Mouse (Mus musculus) kidney, embryonic 14.5 days (tissue): ENCODE data around the gene Ccdc13. TPM values are rescaled to one million over a fixed set of nuclear protein-coding genes. Genes with fewer than 3 reads are reported as not detected.

Experiments
- ATAC-seq: fragments of 200-750 bp; cut with Nextera tagmentation; 2 replicates; pipeline ENCODE4 v1.8.0; 2017; ENCODE audit warnings: moderate number of reproducible peaks, mild to moderate bottlenecking, moderate TSS enrichment, moderate library complexity; ENCODE audit not compliant: low FRiP score, low TSS enrichment
- H3K27ac ChIP-seq: fragments of 300-500 bp; sonication (generic); 2 replicates; pipeline ENCODE4 v1.5.1; 2014; ENCODE audit warnings: low read depth, mild to moderate bottlenecking, low read length, moderate library complexity, mixed read lengths
- H3K27me3 ChIP-seq: fragments of 300-500 bp; sonication (generic); 2 replicates; pipeline ENCODE4 v1.6.1; 2014; ENCODE audit warnings: mild to moderate bottlenecking, low read length; ENCODE audit not compliant: control insufficient read depth, insufficient read depth
- H3K36me3 ChIP-seq: fragments of 300-500 bp; sonication (generic); 2 replicates; pipeline ENCODE4 v1.6.1; 2014; ENCODE audit warnings: low read length, mixed read lengths; ENCODE audit not compliant: control insufficient read depth, insufficient read depth
- H3K4me1 ChIP-seq: fragments of 300-500 bp; sonication (generic); 2 replicates; pipeline ENCODE4 v1.6.1; 2014; ENCODE audit warnings: low read length, mixed read lengths; ENCODE audit not compliant: control insufficient read depth, insufficient read depth
- H3K4me2 ChIP-seq: fragments of 300-500 bp; sonication (generic); replicated peaks from 2 replicates; pipeline ENCODE4 v1.6.1; 2014; ENCODE audit warnings: low read depth, mild to moderate bottlenecking, low read length
- H3K4me3 ChIP-seq: fragments of 300-500 bp; sonication (generic); 2 replicates; pipeline ENCODE4 v1.5.1; 2014; ENCODE audit warnings: mild to moderate bottlenecking, low read length
- H3K9ac ChIP-seq: fragments of 300-500 bp; sonication (generic); 2 replicates; pipeline ENCODE4 v1.6.1; 2014; ENCODE audit warnings: low read depth, mild to moderate bottlenecking, low read length, moderate library complexity
- H3K9me3 ChIP-seq: fragments of 300-500 bp; sonication (generic); 2 replicates; pipeline ENCODE4 v1.6.1; 2016; ENCODE audit warnings: low read length; ENCODE audit not compliant: control insufficient read depth
- WGBS: fragments of 180-500 bp; shearing (Covaris S2); extraction: QIAGEN DNeasy Blood & Tissue Kit; methylation state at CpG from one replicate; pipeline ENCODE4 v1.1.7; 2014; 5-methylcytosine and 5-hydroxymethylcytosine counted together
- polyA plus RNA-seq: library from polyadenylated mRNA; unstranded; fragments of >200 nt; fragmentation: Nextera tagmentation; extraction: Ambion mirVana; gene quantifications from 2 replicates; pipeline ENCODE4 v1.2.1, GENCODE M21; 2014

The Ccdc13 gene
- polyA plus RNA-seq, 1 experiment from 2014 or later: 0.16 TPM

DNA sequence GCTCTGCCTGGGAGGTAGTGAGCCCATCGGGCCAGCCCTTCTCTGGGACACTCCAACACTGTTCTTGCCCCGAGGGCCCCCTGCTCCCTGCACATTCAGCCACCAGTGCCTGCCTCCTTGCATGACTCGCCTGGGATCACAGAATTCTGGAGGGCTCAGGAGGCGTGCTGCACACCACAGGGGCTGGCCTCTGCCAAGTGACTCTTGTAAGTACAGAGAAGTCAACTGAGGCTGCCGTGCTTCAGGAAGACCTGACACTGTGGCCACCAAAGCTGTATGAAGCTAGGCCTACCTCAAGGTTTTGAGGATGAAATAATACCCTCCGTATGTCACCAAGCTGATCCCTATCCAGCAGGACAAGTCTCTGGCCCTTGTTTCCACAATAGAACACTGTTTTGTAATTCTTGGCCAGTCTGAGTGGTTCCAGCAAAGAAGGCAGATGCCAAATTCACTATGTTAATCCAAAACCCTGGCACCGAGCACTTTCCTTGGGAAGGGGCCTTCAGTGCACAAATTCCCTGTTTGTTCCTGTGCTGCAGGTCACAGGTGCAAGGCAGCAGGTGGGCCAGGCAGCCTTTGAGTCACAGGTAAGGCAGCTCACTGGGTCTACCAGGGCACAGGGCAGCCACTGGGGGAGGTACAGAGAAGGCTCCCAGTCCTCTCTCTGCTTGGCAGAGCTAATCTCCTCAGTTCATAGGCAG, 19.3 kb downstream of the Ccdc13 start:
- 62% methylated on average over 7 of the region's 7 CpGs for WGBS
- ATAC-seq: no peak
- H3K9ac ChIP-seq: no peak overlapping the region
- no peaks in the 10 kb centered on the region for H3K9me3 ChIP-seq
- no peaks in the 10 kb centered on the region for H3K4me1 ChIP-seq
- H3K27me3 ChIP-seq: no peaks in the 10 kb centered on the region
- no peak overlapping the region for H3K27ac ChIP-seq
- H3K4me3 ChIP-seq: no peak overlapping the region
- no peak overlapping the region for H3K4me2 ChIP-seq
- H3K36me3 ChIP-seq: no peaks in the 10 kb centered on the region

DNA sequence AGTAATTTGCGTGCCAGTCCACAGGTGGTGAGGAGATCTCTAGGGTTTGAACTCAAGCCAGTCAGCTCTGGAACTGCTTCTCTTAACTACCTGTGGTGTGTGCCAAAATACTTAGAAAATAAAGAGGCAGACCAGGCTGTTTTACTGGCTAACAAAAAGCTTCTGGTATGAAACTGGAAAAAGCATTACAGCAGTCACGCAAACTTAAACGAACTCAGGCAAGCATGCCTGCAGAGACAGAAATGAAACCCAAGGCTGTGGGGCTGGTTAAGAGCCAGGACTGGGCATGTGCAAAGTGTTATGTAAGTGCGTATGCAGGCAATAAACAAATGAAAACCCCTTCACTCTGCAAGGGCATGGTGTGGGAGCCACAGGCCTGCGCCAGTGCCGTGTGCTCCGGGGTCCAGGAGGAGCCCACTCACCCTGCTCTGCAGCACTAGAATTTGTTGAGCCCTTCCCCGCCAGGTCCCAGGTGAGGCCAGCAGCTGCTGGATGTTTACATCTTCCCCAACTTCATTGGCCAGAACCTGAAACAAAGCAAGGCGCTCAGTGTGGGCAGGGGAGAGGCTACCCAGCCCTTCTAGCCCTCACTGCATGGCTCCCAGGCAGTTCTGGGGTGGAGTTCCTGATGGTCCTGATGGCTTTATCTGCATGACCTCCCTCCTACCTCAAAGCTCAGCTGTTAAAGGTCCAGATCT, 20.0 kb downstream of the Ccdc13 start:
- no peak for ATAC-seq
- no peak overlapping the region for H3K4me2 ChIP-seq
- no peak overlapping the region for H3K4me3 ChIP-seq
- H3K27ac ChIP-seq: no peak overlapping the region
- H3K27me3 ChIP-seq: no peaks in the 10 kb centered on the region
- H3K9me3 ChIP-seq: no peaks in the 10 kb centered on the region
- H3K9ac ChIP-seq: no peak overlapping the region
- WGBS: 80% methylated on average over 9 of the region's 9 CpGs
- no peaks in the 10 kb centered on the region for H3K36me3 ChIP-seq
- no peaks in the 10 kb centered on the region for H3K4me1 ChIP-seq

DNA sequence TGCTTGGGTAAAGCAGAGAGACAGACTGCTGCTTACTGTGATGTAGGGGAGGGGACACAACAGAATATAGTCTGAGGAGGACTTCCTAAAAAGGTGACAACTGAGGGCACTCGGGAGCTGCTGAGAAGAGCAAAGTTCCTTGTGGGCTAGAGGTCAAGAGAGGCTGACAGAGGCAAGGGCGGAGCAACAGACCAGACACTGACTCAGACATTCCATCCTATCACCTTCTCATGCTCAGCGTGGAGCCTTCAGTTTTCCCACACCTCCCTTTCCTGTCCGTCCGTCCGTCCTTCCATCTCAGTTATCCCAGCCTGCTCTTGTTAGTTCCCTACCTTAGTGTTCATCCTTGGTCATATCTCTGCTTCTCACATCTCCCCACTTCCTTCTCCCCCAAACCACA, 24.1 kb downstream of the Ccdc13 start:
- no peak for ATAC-seq

GRCm38 (mm10) chr9:121810081-121810821, 29.0 kb downstream of the Ccdc13 start:
- H3K9ac ChIP-seq: no peak overlapping the region
- H3K27me3 ChIP-seq: no peaks in the 10 kb centered on the region
- 0 out of 2 replicates have a peak, but pooled peaks have one; percentile 14 for ATAC-seq
- H3K36me3 ChIP-seq: no peaks in the 10 kb centered on the region
- H3K4me2 ChIP-seq: no peak overlapping the region
- H3K4me3 ChIP-seq: no peak overlapping the region
- no peak overlapping the region for H3K27ac ChIP-seq
- WGBS: 31% methylated on average over 15 of the region's 15 CpGs
- no peaks in the 10 kb centered on the region for H3K9me3 ChIP-seq
- 0 out of 2 replicates have a peak, but pooled peaks cover 3% of the 10 kb centered on the region for H3K4me1 ChIP-seq

More for the DNA sequence above, 24.1 kb downstream of the Ccdc13 start:
- H3K27me3 ChIP-seq: no peaks in the 10 kb centered on the region
- H3K4me1 ChIP-seq: 0 out of 2 replicates have a peak, but pooled peaks cover 3% of the 10 kb centered on the region
- no peak overlapping the region for H3K9ac ChIP-seq
- no peaks in the 10 kb centered on the region for H3K9me3 ChIP-seq
- 56% methylated on average over 6 of the region's 6 CpGs for WGBS
- no peak overlapping the region for H3K4me2 ChIP-seq
- H3K36me3 ChIP-seq: no peaks in the 10 kb centered on the region
- H3K27ac ChIP-seq: no peak overlapping the region
- H3K4me3 ChIP-seq: no peak overlapping the region

DNA sequence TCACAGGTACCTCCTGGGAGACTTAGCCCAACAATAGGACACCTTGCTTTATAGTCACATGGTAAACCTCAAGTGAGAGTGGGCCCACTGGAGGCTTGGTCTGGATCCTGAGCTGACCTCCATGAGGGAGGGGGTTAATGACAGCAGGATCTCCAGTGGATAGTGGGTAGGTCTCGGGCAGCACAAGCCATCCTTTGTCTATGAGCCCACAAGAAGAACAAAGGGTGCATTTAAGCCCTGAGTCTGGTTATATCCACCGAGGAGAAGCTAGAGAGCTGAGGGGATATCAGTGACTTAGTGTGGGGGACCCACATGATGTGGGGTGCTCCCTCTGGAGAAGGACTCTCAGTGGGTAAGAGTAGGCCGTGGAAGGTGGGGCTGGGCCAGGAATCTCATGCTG, 30.8 kb downstream of the Ccdc13 start:
- Histone ChIP-seq H3K36me3 (no peaks in the 10 kb centered on the region), H3K9ac (no peak overlapping the region), H3K27me3 (no peaks in the 10 kb centered on the region), H3K4me2 (no peak overlapping the region), H3K4me1 (0 out of 2 replicates have a peak, but pooled peaks cover 3% of the 10 kb centered on the region), H3K9me3 (no peaks in the 10 kb centered on the region), H3K4me3 (no peak overlapping the region), H3K27ac (no peak overlapping the region)
- ATAC-seq: no peak
- 74% methylated on average over 3 of the region's 3 CpGs for WGBS

GRCm38 (mm10) chr9:121807947-121808346, 31.3 kb downstream of the Ccdc13 start:
- Histone ChIP-seq H3K9me3 (no peaks in the 10 kb centered on the region), H3K9ac (no peak overlapping the region), H3K27me3 (no peaks in the 10 kb centered on the region), H3K4me3 (no peak overlapping the region), H3K4me2 (no peak overlapping the region), H3K27ac (no peak overlapping the region), H3K4me1 (0 out of 2 replicates have a peak, but pooled peaks cover 3% of the 10 kb centered on the region), H3K36me3 (no peaks in the 10 kb centered on the region)
- WGBS: 77% methylated on average over 7 of the region's 7 CpGs
- ATAC-seq: no peak

DNA sequence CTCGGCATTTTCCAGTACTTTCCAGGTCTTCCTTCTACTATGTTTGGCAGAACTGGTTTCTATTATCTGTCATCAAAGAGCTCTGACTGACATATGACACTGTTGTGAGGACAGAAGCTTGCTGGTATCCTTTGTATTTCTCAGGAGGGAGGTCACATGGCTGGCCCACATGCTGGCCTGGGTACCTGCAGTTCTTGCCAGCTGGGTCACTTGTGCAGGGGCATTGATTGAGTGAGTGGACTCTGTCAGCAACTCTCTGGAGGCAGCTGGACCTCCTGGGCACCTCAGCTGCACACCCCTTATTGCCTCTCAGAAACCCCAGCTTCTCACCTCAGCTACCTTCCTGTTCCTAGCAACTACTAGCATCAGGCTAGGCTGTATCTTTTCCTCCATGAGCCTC, 31.7 kb downstream of the Ccdc13 start:
- H3K27ac ChIP-seq: no peak overlapping the region
- H3K36me3 ChIP-seq: no peaks in the 10 kb centered on the region
- whole genome bisulfite sequencing: 77% methylated on average over 1 of the region's 1 CpGs
- no peak overlapping the region for H3K9ac ChIP-seq
- H3K4me3 ChIP-seq: no peak overlapping the region
- H3K4me1 ChIP-seq: 0 out of 2 replicates have a peak, but pooled peaks cover 3% of the 10 kb centered on the region
- no peak overlapping the region for H3K4me2 ChIP-seq
- no peak for ATAC-seq
- H3K27me3 ChIP-seq: no peaks in the 10 kb centered on the region
- no peaks in the 10 kb centered on the region for H3K9me3 ChIP-seq

GRCm38 (mm10) chr9:121802747-121803146, 36.5 kb downstream of the Ccdc13 start:
- Histone ChIP-seq H3K4me3 (no peak overlapping the region), H3K36me3 (no peaks in the 10 kb centered on the region), H3K27me3 (no peaks in the 10 kb centered on the region), H3K9ac (no peak overlapping the region), H3K9me3 (no peaks in the 10 kb centered on the region), H3K4me2 (no peak overlapping the region), H3K27ac (no peak overlapping the region), H3K4me1 (no peaks in the 10 kb centered on the region)
- 56% methylated on average over 7 of the region's 7 CpGs for WGBS
- no peak for ATAC-seq
